Mouse (Mus musculus) CH12.LX (cell line): ENCODE results near the gene Slc9a3r2. TPM values are rescaled to one million over a fixed set of nuclear protein-coding genes. Genes with fewer than 3 reads are reported as not detected.

Source experiments
- DNase-seq: peaks from one replicate; pipeline ENCODE4 v3.0.0-alpha.2; 2013; ENCODE audit errors: extremely low read depth
- H3K27ac ChIP-seq: 2 replicates; pipeline ENCODE4 v1.5.1; 2012; ENCODE audit warnings: low read depth, mild to moderate bottlenecking, control low read depth, moderate library complexity; ENCODE audit not compliant: insufficient read depth
- H3K27me3 ChIP-seq: replicated peaks from 2 replicates; pipeline ENCODE3; 2012; ENCODE audit warnings: inconsistent platforms
- H3K36me3 ChIP-seq, 2 experiments: replicated peaks in 1 of 2; 2 replicates each; pipeline versions ENCODE3 to v1.6.1; 2012; ENCODE audit warnings: inconsistent platforms in 1 of 2, low read length in 1 of 2, mild to moderate bottlenecking in 1 of 2, mixed read lengths in 1 of 2, moderate library complexity in 1 of 2; ENCODE audit not compliant: control insufficient read depth in 1 of 2, insufficient read depth in 1 of 2
- H3K4me1 ChIP-seq, 2 experiments: 2 replicates each; pipeline ENCODE4 v1.6.1; 2012; ENCODE audit warnings: inconsistent platforms in 1 of 2, moderate library complexity in 1 of 2; ENCODE audit not compliant: insufficient read depth in 2 of 2, control insufficient read depth in 1 of 2
- H3K4me2 ChIP-seq: 2 replicates; pipeline ENCODE4 v1.6.1; 2012; ENCODE audit warnings: low read depth, mild to moderate bottlenecking, control low read depth; ENCODE audit not compliant: poor library complexity, insufficient read depth, severe bottlenecking
- H3K4me3 ChIP-seq, 3 experiments: fragments of 150-350 bp in 1 of 3; sonication (generic) in 1 of 3; replicated peaks in 1 of 3; 2 replicates each; pipeline versions ENCODE3 to v1.5.1; 2011 to 2012; ENCODE audit warnings: low read depth in 2 of 3, low read length in 2 of 3, mild to moderate bottlenecking in 2 of 3, moderate library complexity in 2 of 3, control low read depth in 1 of 3, improper control_type of control experiment in 1 of 3, inconsistent platforms in 1 of 3, mixed read lengths in 1 of 3; ENCODE audit not compliant: poor library complexity in 1 of 3
- H3K79me2 ChIP-seq: replicated peaks from 2 replicates; pipeline ENCODE4 v1.6.1; 2012; ENCODE audit warnings: mild to moderate bottlenecking, moderate library complexity; ENCODE audit not compliant: control insufficient read depth, poor library complexity, insufficient read depth, severe bottlenecking; ENCODE audit errors: extremely low read depth
- H3K9ac ChIP-seq: 2 replicates; pipeline ENCODE4 v1.6.1; 2012; ENCODE audit warnings: low read depth, mild to moderate bottlenecking, control low read depth, moderate library complexity; ENCODE audit not compliant: insufficient read depth
- H3K9me3 ChIP-seq: replicated peaks from 2 replicates; pipeline ENCODE3; 2012; ENCODE audit warnings: low read length, inconsistent platforms, mixed read lengths
- CHD2 ChIP-seq: IDR thresholded peaks from 2 replicates; pipeline ENCODE4 v1.6.1; 2011; ENCODE audit warnings: low read length, improper control_type of control experiment
- CTCF ChIP-seq, 2 experiments: IDR thresholded peaks in 1 of 2; conservative IDR thresholded peaks in 1 of 2; 2 replicates each; pipeline ENCODE4 v1.5.1; 2011 to 2012; ENCODE audit warnings: low read depth in 2 of 2, low read length in 2 of 2, improper control_type of control experiment in 1 of 2, inconsistent platforms in 1 of 2, mild to moderate bottlenecking in 1 of 2, moderate library complexity in 1 of 2
- ELF1 ChIP-seq: IDR thresholded peaks from 2 replicates; pipeline ENCODE4 v1.6.1; 2014; ENCODE audit warnings: low read depth, mild to moderate bottlenecking, inconsistent platforms, low read length, improper control_type of control experiment
- KAT2A ChIP-seq: IDR thresholded peaks from 2 replicates; pipeline ENCODE4 v1.6.1; 2012; ENCODE audit warnings: low read length, improper control_type of control experiment, inconsistent platforms; ENCODE audit not compliant: insufficient replicate concordance
- MAFK ChIP-seq: IDR thresholded peaks from 2 replicates; pipeline ENCODE4 v1.6.1; 2011; ENCODE audit warnings: low read length, improper control_type of control experiment; ENCODE audit not compliant: insufficient replicate concordance
- MAX ChIP-seq: IDR thresholded peaks from 2 replicates; pipeline ENCODE4 v1.6.1; 2011; ENCODE audit warnings: low read length, improper control_type of control experiment
- MYC ChIP-seq: IDR thresholded peaks from 2 replicates; pipeline ENCODE4 v1.6.1; 2011; ENCODE audit warnings: low read depth, mild to moderate bottlenecking, improper control_type of control experiment, low read length
- NELFE ChIP-seq: IDR thresholded peaks from 2 replicates; pipeline ENCODE4 v1.6.1; 2011; ENCODE audit warnings: low read depth, low read length, improper control_type of control experiment
- POLR2A ChIP-seq: IDR thresholded peaks from 2 replicates; pipeline ENCODE4 v1.6.1; 2011; ENCODE audit warnings: low read depth, mild to moderate bottlenecking, improper control_type of control experiment, low read length
- POLR2AphosphoS2 ChIP-seq: IDR thresholded peaks from 2 replicates; pipeline ENCODE4 v1.6.1; 2011; ENCODE audit warnings: low read depth, low read length, improper control_type of control experiment
- RAD21 ChIP-seq: IDR thresholded peaks from 2 replicates; pipeline ENCODE4 v1.6.1; 2011; ENCODE audit warnings: low read depth, mild to moderate bottlenecking, low read length, improper control_type of control experiment, moderate library complexity
- SMC3 ChIP-seq: IDR thresholded peaks from 2 replicates; pipeline ENCODE4 v1.6.1; 2011; ENCODE audit warnings: low read depth, low read length, improper control_type of control experiment
- TCF12 ChIP-seq: IDR thresholded peaks from 2 replicates; pipeline ENCODE4 v1.6.1; 2014; ENCODE audit warnings: low read depth, mild to moderate bottlenecking, inconsistent platforms, low read length, improper control_type of control experiment
- UBTF ChIP-seq: IDR thresholded peaks from 2 replicates; pipeline ENCODE4 v1.6.1; 2012; ENCODE audit warnings: low read depth, mild to moderate bottlenecking, inconsistent platforms, low read length, improper control_type of control experiment, moderate library complexity
- USF1 ChIP-seq: IDR thresholded peaks from 2 replicates; pipeline ENCODE4 v1.6.1; 2014; ENCODE audit warnings: low read depth, mild to moderate bottlenecking, inconsistent platforms, low read length, improper control_type of control experiment
- dilution Hi-C: fragments of 300-500 bp; cut with MboI; formaldehyde crosslinking; loops from 2 replicates; pipeline ENCODE4 v1.14.3; 2020; ENCODE audit warnings: low sequenced_read_pairs; ENCODE audit not compliant: extremely low pct_unique_long_range_greater_than_20kb, extremely low pct_ligation_motif_present
- in situ Hi-C: fragments of 300-500 bp; cut with MboI; formaldehyde crosslinking; loops from 3 replicates; pipeline ENCODE4 v1.14.3; 2019; ENCODE audit warnings: low sequenced_read_pairs, low pct_ligation_motif_present, low pct_unique_long_range_greater_than_20kb, mixed read lengths
- polyA plus RNA-seq: library from polyadenylated mRNA; unstranded; fragments of >175 nt; gene quantifications from 2 replicates; pipeline ENCODE4 v1.2.1, GENCODE M21; 2012; ENCODE audit warnings: low read depth; ENCODE audit not compliant: insufficient read length
- total RNA-seq, 2 experiments: library from RNA; depleted of rRNA; stranded (reverse); fragments of 300-350 nt in 1 of 2; fragments of >200 nt in 1 of 2; gene quantifications; 2 replicates each; pipeline ENCODE4 v1.2.3; 2012 to 2014

Slc9a3r2 gene
- total and polyA plus RNA-seq, 3 experiments: 2.1 to 5.5 (median 4.8) TPM

DNA sequence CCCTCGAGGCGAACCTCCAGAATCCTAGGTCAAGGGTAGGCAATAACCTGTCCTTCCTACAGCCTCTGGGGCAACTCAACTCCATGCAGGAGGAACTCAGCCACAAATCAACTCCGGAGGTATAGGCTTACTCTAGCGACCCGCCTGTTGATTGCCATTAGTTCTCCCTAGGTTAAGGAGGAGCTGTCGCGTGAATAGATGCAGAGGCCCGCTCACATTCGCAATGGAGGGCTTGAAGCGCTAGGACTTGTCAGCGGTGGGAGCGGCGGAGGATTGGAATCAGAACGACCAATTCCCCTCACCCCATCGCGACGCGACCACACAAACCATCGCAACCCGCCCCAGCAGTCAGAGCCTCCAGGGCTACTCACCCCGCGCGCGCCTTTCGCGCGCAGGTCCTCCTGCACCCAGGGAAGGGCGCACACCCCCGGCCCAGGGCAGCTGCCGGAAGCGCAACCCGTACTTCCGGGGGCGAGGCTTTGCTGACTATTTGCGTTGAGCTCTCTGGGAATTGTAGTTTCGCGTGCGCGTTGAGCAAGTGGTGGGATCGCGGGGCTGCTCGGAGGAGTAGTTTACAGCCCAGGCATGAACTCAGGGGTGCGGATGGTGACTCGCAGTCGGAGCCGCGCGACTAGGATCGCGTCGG is 17.8 kb downstream of the Slc9a3r2 start, which contains the start of the genes Tsc2 and Nthl1 (continued):
- TF ChIP-seq NELFE (peak; percentile 85), MYC (0 out of 2 replicates have a peak, but pooled peaks have one; percentile 32), KAT2A (peak; percentile 90; the same call in 1 of the 2 replicates), MAFK (0 out of 2 replicates have a peak, but pooled peaks have one; percentile 11), UBTF (no peak), POLR2A (peak; percentile 88)

DNA sequence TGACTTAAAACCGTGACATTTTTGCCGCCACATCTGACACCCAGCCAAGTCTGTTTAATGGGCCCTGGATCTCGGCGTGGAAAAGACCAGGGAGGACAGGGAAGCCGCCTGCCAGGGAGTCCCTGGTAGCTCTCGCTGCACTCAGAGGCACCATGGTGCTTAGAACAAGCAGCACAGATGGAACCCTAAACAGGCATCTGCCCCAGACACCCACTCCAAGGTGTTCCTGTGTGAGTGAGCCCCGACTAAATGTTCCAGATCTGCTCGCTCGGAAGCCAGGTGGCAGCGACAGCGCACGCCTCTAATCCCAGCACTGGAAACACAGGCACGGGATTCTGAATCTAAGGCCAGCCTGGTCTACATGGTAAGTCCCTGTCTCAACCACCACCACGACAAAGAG is 20.1 kb downstream of the Slc9a3r2 start:
- dilution Hi-C loops: no loop called here
- in situ Hi-C loops: no loop called here
- Histone ChIP-seq H3K4me3 (no peak overlapping the region), H3K79me2 (no peaks in the 10 kb centered on the region), H3K27ac (no peak overlapping the region), H3K9me3 (no peaks in the 10 kb centered on the region), H3K4me1 (peaks cover 6 to 32% of the 10 kb centered on the region in 2 experiments; a peak in 3 of 4 replicates), H3K27me3 (no peaks in the 10 kb centered on the region), H3K36me3 (peaks cover 36 to 71% of the 10 kb centered on the region in 2 experiments), H3K4me2 (no peak overlapping the region), H3K9ac (no peak overlapping the region)
- no peak for DNase-seq
- TF ChIP-seq USF1 (no peak), TCF12 (no peak), ELF1 (no peak), MAX (no peak), CHD2 (no peak), POLR2AphosphoS2 (no peak)

DNA sequence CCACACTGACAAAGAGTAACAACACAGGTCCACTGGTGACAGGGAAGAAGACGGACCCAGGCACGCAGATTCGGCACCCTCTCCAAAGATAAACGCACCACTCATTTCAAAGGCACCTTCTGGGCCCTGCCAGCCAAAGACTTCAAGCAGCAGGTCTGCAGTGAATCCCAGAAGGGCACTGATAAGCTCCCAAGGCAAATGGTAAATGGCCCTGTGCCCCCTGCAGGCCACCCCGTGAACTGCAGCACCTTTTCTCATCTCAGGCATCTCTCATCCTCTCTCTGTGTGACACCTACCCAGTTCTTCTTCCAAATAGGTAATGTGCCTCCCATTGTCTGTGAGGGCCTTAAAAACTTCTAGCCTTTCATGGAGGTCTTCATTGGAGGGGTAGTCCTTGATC is 21.5 kb downstream of the Slc9a3r2 start:
- peaks cover 6 to 17% of the 10 kb centered on the region in 2 experiments; a peak in 3 of 4 replicates for H3K4me1 ChIP-seq
- dilution Hi-C loops: no loop called here
- peak; percentile 68 for DNase-seq
- H3K79me2 ChIP-seq: no peaks in the 10 kb centered on the region
- no peak overlapping the region for H3K4me3 ChIP-seq
- no peaks in the 10 kb centered on the region for H3K9me3 ChIP-seq
- no peak overlapping the region for H3K27ac ChIP-seq
- H3K4me2 ChIP-seq: no peak overlapping the region
- TF ChIP-seq RAD21 (peak; percentile 61), SMC3 (peak; percentile 87), CTCF (conservative IDR thresholded peaks at IDR 0.05 in 1 of 2, IDR thresholded peaks at IDR 0.05 in 1 of 2; ENCODE audit: low read depth in 2 of 2, low read length in 2 of 2) (peak; percentile 89), USF1 (no peak)
- H3K9ac ChIP-seq: no peak overlapping the region
- in situ Hi-C loops: no loop called here
- no peaks in the 10 kb centered on the region for H3K27me3 ChIP-seq
- H3K36me3 ChIP-seq: peaks cover 46 to 71% of the 10 kb centered on the region in 2 experiments
